Mouse (Mus musculus) heart, postnatal 0 days (tissue): ENCODE measurements around the gene Lrtm2.

Source experiments
- CTCF ChIP-seq: IDR thresholded peaks from 2 replicates; pipeline ENCODE4 v1.5.1; 2016; ENCODE audit warnings: antibody characterized with exemption, control low read depth, low read depth
- EP300 ChIP-seq: IDR thresholded peaks from 2 replicates; pipeline ENCODE4 v1.6.1; 2016; ENCODE audit warnings: antibody characterized with exemption, low read depth

- TF ChIP-seq EP300: no peak
- TF ChIP-seq CTCF: no peak
Measured at GRCm38 (mm10) chr6:119310176-119310575, 20.4 kb downstream of the Lrtm2 start.
